Mouse (Mus musculus) embryo, embryonic 9.5 days (tissue): Measurements from ENCODE around the gene Naip5.
"Not testable (repeated sequence)": the region's sequence is repeated elsewhere in the genome, so short reads cannot be mapped to it uniquely, and the experiment has no call there.

Experiments used
- DNase-seq: peaks from one replicate; pipeline ENCODE4 v3.0.0-alpha.2; 2017; ENCODE audit errors: extremely low spot score

Naip5 gene

GRCm38 (mm10) chr13:100246223-100246622 lies at the start of gene Naip5:
TSS of gene Naip5 (minus strand) at chr13:100246323.
- DNase-seq, result not testable (repeated sequence)

- no peak for DNase-seq
Measured at GRCm38 (mm10) chr13:100284611-100285010, 38.5 kb upstream of the Naip5 start.

GRCm38 (mm10) chr13:100271474-100272132 lies 25.5 kb upstream of the Naip5 start:
- not testable (repeated sequence) for DNase-seq

GRCm38 (mm10) chr13:100256996-100257395 lies 10.9 kb upstream of the Naip5 start:
- DNase-seq, result not testable (repeated sequence)

- not testable (repeated sequence) for DNase-seq
Measured at GRCm38 (mm10) chr13:100255925-100256324, 9.8 kb upstream of the Naip5 start.

- DNase-seq, result not testable (repeated sequence)
Measured at GRCm38 (mm10) chr13:100251897-100252296, 5.8 kb upstream of the Naip5 start.

GRCm38 (mm10) chr13:100246896-100247519 lies 885 bp upstream of the Naip5 start:
- DNase-seq, result not testable (repeated sequence)

- DNase-seq, result no peak
Measured at GRCm38 (mm10) chr13:100243702-100244101, 2.4 kb downstream of the Naip5 start.

GRCm38 (mm10) chr13:100213683-100214082 lies 32.4 kb downstream of the Naip5 start:
- DNase-seq, result not testable (repeated sequence)

GRCm38 (mm10) chr13:100210540-100210939 lies 35.6 kb downstream of the Naip5 start:
- peak; percentile 54 for DNase-seq

- no peak for DNase-seq
Measured at GRCm38 (mm10) chr13:100203319-100203718, 42.8 kb downstream of the Naip5 start.

GRCm38 (mm10) chr13:100201659-100202333 lies 44.3 kb downstream of the Naip5 start, which contains the start of gene Naip2:
TSS of gene Naip2 (minus strand) at chr13:100202092.
- DNase-seq, result not testable (repeated sequence)

GRCm38 (mm10) chr13:100200778-100201177 lies 45.3 kb downstream of the Naip5 start:
- DNase-seq, result no peak

- DNase-seq, result no peak
Measured at GRCm38 (mm10) chr13:100195421-100195820, 50.7 kb downstream of the Naip5 start.

GRCm38 (mm10) chr13:100183111-100183510 lies 63.0 kb downstream of the Naip5 start:
- DNase-seq, result not testable (repeated sequence)

- not testable (repeated sequence) for DNase-seq
Measured at GRCm38 (mm10) chr13:100174360-100174759, 71.8 kb downstream of the Naip5 start.

- not testable (repeated sequence) for DNase-seq
Measured at GRCm38 (mm10) chr13:100166378-100166777, 79.7 kb downstream of the Naip5 start.

- DNase-seq, result not testable (repeated sequence)
Measured at GRCm38 (mm10) chr13:100162467-100162866, 83.7 kb downstream of the Naip5 start.
